Mouse (Mus musculus): ENCODE measurements at regions not wholly inside any gene's neighbourhood (a gene's known extent, or its start where the extent isn't known, plus 50 kb on each side); places are given as distances from the start of the nearest gene placed in this dataset.

DNA sequence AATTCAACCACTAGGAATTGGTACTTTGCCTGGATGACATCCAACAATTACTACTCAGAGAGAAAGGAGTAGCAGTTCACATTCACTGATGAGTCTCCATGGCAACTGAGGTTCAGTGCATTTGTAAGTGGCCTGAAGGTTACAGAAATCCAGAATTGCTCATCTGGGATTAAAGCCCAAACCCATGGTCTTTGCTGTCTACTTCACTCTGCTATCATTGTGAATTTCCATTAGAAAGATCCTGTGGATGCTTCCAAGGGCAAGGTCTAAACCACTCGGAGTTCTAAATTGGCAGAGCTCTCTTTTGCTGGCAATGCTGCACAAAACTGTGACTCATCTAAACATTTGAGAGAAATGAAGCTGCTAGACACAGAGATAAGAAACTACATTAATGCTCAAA lies 319.9 kb upstream of the Tbl1x start:
- no peaks in the 10 kb centered on the region for H3K4me1 ChIP-seq
- H3K9me3 ChIP-seq (replicated peaks) = no peaks in the 10 kb centered on the region
- H3K4me2 ChIP-seq = no peak overlapping the region
- H3K27me3 ChIP-seq = no peaks in the 10 kb centered on the region
- no peaks in the 10 kb centered on the region for H3K36me3 ChIP-seq (ENCODE audit: poor library complexity, severe bottlenecking)
- no peak overlapping the region for H3K4me3 ChIP-seq
- no peak overlapping the region for H3K9ac ChIP-seq
- WGBS = 63% methylated on average over 1 of the region's 1 CpGs
- no peak overlapping the region for H3K27ac ChIP-seq
- no peak for ATAC-seq

DNA sequence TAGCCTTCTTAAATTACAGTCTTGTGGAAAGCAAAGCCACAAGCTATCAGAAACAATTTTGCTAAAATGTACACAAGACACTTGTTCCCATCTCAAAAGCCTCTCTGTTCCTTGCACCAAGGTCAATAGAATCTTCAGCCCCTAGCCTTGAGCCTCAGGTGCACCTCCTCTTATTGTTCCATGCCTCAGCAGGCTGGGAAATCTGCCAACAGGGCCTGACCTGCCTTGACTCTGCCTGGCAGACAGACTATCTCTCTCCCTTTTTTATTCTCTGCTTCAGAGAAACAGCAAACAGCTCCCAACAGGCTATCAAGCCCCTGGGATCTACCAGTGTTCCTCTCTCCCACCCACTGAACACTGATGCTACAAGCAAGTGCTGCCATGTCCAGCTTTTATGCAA lies 302.1 kb upstream of the Tbl1x start:
- no peak overlapping the region for H3K4me2 ChIP-seq
- H3K9ac ChIP-seq = no peak overlapping the region
- no peaks in the 10 kb centered on the region for H3K9me3 ChIP-seq (replicated peaks)
- H3K36me3 ChIP-seq (ENCODE audit: poor library complexity, severe bottlenecking) = no peaks in the 10 kb centered on the region
- no peaks in the 10 kb centered on the region for H3K4me1 ChIP-seq
- ATAC-seq = no peak
- H3K27ac ChIP-seq = no peak overlapping the region
- H3K4me3 ChIP-seq = no peak overlapping the region
- no peaks in the 10 kb centered on the region for H3K27me3 ChIP-seq

DNA sequence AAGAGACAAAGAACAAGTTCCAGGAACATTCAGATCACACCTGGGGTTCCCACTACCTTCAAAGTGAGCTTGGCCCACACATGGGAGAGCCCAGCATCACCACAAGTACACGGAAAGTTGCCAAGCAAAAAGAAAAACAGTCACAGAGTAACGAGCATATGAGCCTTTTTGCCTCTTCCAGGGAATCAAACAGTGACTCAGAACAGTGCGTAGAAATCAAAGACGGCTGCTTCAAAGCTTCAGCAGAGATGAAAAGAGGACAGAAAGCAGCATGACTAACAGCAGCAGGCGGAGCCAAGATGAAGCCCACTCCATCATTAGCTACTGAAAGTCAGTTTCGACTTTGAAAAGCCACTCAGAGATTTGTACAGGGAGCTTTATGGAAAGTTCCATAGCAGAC lies 291.5 kb upstream of the Tbl1x start:
- no peaks in the 10 kb centered on the region for H3K27me3 ChIP-seq
- 36% methylated on average over 6 of the region's 6 CpGs for WGBS
- H3K4me1 ChIP-seq = no peaks in the 10 kb centered on the region
- no peaks in the 10 kb centered on the region for H3K9me3 ChIP-seq (replicated peaks)
- peak; percentile 21; the same call in 1 of the 2 replicates for ATAC-seq
- H3K27ac ChIP-seq = no peak overlapping the region
- no peaks in the 10 kb centered on the region for H3K36me3 ChIP-seq (ENCODE audit: poor library complexity, severe bottlenecking)
- H3K4me2 ChIP-seq = no peak overlapping the region
- no peak overlapping the region for H3K9ac ChIP-seq
- no peak overlapping the region for H3K4me3 ChIP-seq
